Mouse (Mus musculus) CH12.LX (cell line): ENCODE data around the gene Foxn1. TPM values are rescaled to one million over a fixed set of nuclear protein-coding genes. Genes with fewer than 3 reads are reported as not detected.

Experiments
- DNase-seq: peaks from one replicate; pipeline ENCODE4 v3.0.0-alpha.2; 2013; ENCODE audit errors: extremely low read depth
- H3K27ac ChIP-seq: 2 replicates; pipeline ENCODE4 v1.5.1; 2012; ENCODE audit warnings: low read depth, mild to moderate bottlenecking, control low read depth, moderate library complexity; ENCODE audit not compliant: insufficient read depth
- H3K27me3 ChIP-seq: replicated peaks from 2 replicates; pipeline ENCODE3; 2012; ENCODE audit warnings: inconsistent platforms
- H3K36me3 ChIP-seq, 2 experiments: replicated peaks in 1 of 2; 2 replicates each; pipeline versions ENCODE3 to v1.6.1; 2012; ENCODE audit warnings: inconsistent platforms in 1 of 2, low read length in 1 of 2, mild to moderate bottlenecking in 1 of 2, mixed read lengths in 1 of 2, moderate library complexity in 1 of 2; ENCODE audit not compliant: control insufficient read depth in 1 of 2, insufficient read depth in 1 of 2
- H3K4me1 ChIP-seq, 2 experiments: 2 replicates each; pipeline ENCODE4 v1.6.1; 2012; ENCODE audit warnings: inconsistent platforms in 1 of 2, moderate library complexity in 1 of 2; ENCODE audit not compliant: insufficient read depth in 2 of 2, control insufficient read depth in 1 of 2
- H3K4me2 ChIP-seq: 2 replicates; pipeline ENCODE4 v1.6.1; 2012; ENCODE audit warnings: low read depth, mild to moderate bottlenecking, control low read depth; ENCODE audit not compliant: poor library complexity, insufficient read depth, severe bottlenecking
- H3K4me3 ChIP-seq, 3 experiments: fragments of 150-350 bp in 1 of 3; sonication (generic) in 1 of 3; replicated peaks in 1 of 3; 2 replicates each; pipeline versions ENCODE3 to v1.5.1; 2011 to 2012; ENCODE audit warnings: low read depth in 2 of 3, low read length in 2 of 3, mild to moderate bottlenecking in 2 of 3, moderate library complexity in 2 of 3, control low read depth in 1 of 3, improper control_type of control experiment in 1 of 3, inconsistent platforms in 1 of 3, mixed read lengths in 1 of 3; ENCODE audit not compliant: poor library complexity in 1 of 3
- H3K79me2 ChIP-seq: replicated peaks from 2 replicates; pipeline ENCODE4 v1.6.1; 2012; ENCODE audit warnings: mild to moderate bottlenecking, moderate library complexity; ENCODE audit not compliant: control insufficient read depth, poor library complexity, insufficient read depth, severe bottlenecking; ENCODE audit errors: extremely low read depth
- H3K9ac ChIP-seq: 2 replicates; pipeline ENCODE4 v1.6.1; 2012; ENCODE audit warnings: low read depth, mild to moderate bottlenecking, control low read depth, moderate library complexity; ENCODE audit not compliant: insufficient read depth
- H3K9me3 ChIP-seq: replicated peaks from 2 replicates; pipeline ENCODE3; 2012; ENCODE audit warnings: low read length, inconsistent platforms, mixed read lengths
- CHD2 ChIP-seq: IDR thresholded peaks from 2 replicates; pipeline ENCODE4 v1.6.1; 2011; ENCODE audit warnings: low read length, improper control_type of control experiment
- E2F4 ChIP-seq: IDR thresholded peaks from 2 replicates; pipeline ENCODE4 v1.6.1; 2011; ENCODE audit warnings: low read depth, low read length, improper control_type of control experiment; ENCODE audit not compliant: insufficient replicate concordance
- EP300 ChIP-seq: IDR thresholded peaks from 2 replicates; pipeline ENCODE4 v1.6.1; 2011; ENCODE audit warnings: low read length, improper control_type of control experiment
- GABPA ChIP-seq: IDR thresholded peaks from 2 replicates; pipeline ENCODE4 v1.6.1; 2012; ENCODE audit warnings: low read depth, low read length, improper control_type of control experiment, inconsistent platforms; ENCODE audit not compliant: insufficient replicate concordance
- HCFC1 ChIP-seq: IDR thresholded peaks from 2 replicates; pipeline ENCODE4 v1.6.1; 2012; ENCODE audit warnings: low read depth, mild to moderate bottlenecking, inconsistent platforms, low read length, improper control_type of control experiment
- IRF4 ChIP-seq: IDR thresholded peaks from 2 replicates; pipeline ENCODE4 v1.6.1; 2014; ENCODE audit warnings: low read depth, mild to moderate bottlenecking, inconsistent platforms, low read length, improper control_type of control experiment
- JUN ChIP-seq: IDR thresholded peaks from 2 replicates; pipeline ENCODE4 v1.6.1; 2011; ENCODE audit warnings: low read depth, mild to moderate bottlenecking, low read length, improper control_type of control experiment, moderate library complexity; ENCODE audit not compliant: insufficient read depth
- KAT2A ChIP-seq: IDR thresholded peaks from 2 replicates; pipeline ENCODE4 v1.6.1; 2012; ENCODE audit warnings: low read length, improper control_type of control experiment, inconsistent platforms; ENCODE audit not compliant: insufficient replicate concordance
- MAFK ChIP-seq: IDR thresholded peaks from 2 replicates; pipeline ENCODE4 v1.6.1; 2011; ENCODE audit warnings: low read length, improper control_type of control experiment; ENCODE audit not compliant: insufficient replicate concordance
- MYC ChIP-seq: IDR thresholded peaks from 2 replicates; pipeline ENCODE4 v1.6.1; 2011; ENCODE audit warnings: low read depth, mild to moderate bottlenecking, improper control_type of control experiment, low read length
- NELFE ChIP-seq: IDR thresholded peaks from 2 replicates; pipeline ENCODE4 v1.6.1; 2011; ENCODE audit warnings: low read depth, low read length, improper control_type of control experiment
- PAX5 ChIP-seq: IDR thresholded peaks from 2 replicates; pipeline ENCODE4 v1.6.1; 2012; ENCODE audit warnings: low read length, inconsistent platforms, mixed read lengths
- RCOR1 ChIP-seq: conservative IDR thresholded peaks from 2 replicates; pipeline ENCODE4 v1.6.1; 2012; ENCODE audit warnings: low read depth, mild to moderate bottlenecking, inconsistent platforms, low read length, improper control_type of control experiment
- SIN3A ChIP-seq: IDR thresholded peaks from 2 replicates; pipeline ENCODE4 v1.6.1; 2012; ENCODE audit warnings: low read length, improper control_type of control experiment, inconsistent platforms
- USF1 ChIP-seq: IDR thresholded peaks from 2 replicates; pipeline ENCODE4 v1.6.1; 2014; ENCODE audit warnings: low read depth, mild to moderate bottlenecking, inconsistent platforms, low read length, improper control_type of control experiment
- USF2 ChIP-seq: conservative IDR thresholded peaks from 2 replicates; pipeline ENCODE4 v1.6.1; 2011; ENCODE audit warnings: low read depth, low read length, improper control_type of control experiment
- ZC3H11A ChIP-seq: IDR thresholded peaks from 2 replicates; pipeline ENCODE4 v1.6.1; 2012; ENCODE audit warnings: low read depth, mild to moderate bottlenecking, inconsistent platforms, low read length, improper control_type of control experiment
- ZMIZ1 ChIP-seq: IDR thresholded peaks from 2 replicates; pipeline ENCODE4 v1.6.1; 2012; ENCODE audit warnings: low read depth, mild to moderate bottlenecking, inconsistent platforms, low read length, improper control_type of control experiment
- ZNF384 ChIP-seq: IDR thresholded peaks from 2 replicates; pipeline ENCODE4 v1.6.1; 2012; ENCODE audit warnings: low read depth, low read length, improper control_type of control experiment, inconsistent platforms
- dilution Hi-C: fragments of 300-500 bp; cut with MboI; formaldehyde crosslinking; loops from 2 replicates; pipeline ENCODE4 v1.14.3; 2020; ENCODE audit warnings: low sequenced_read_pairs; ENCODE audit not compliant: extremely low pct_unique_long_range_greater_than_20kb, extremely low pct_ligation_motif_present
- in situ Hi-C: fragments of 300-500 bp; cut with MboI; formaldehyde crosslinking; loops from 3 replicates; pipeline ENCODE4 v1.14.3; 2019; ENCODE audit warnings: low sequenced_read_pairs, low pct_ligation_motif_present, low pct_unique_long_range_greater_than_20kb, mixed read lengths
- polyA plus RNA-seq: library from polyadenylated mRNA; unstranded; fragments of >175 nt; gene quantifications from 2 replicates; pipeline ENCODE4 v1.2.1, GENCODE M21; 2012; ENCODE audit warnings: low read depth; ENCODE audit not compliant: insufficient read length
- total RNA-seq, 2 experiments: library from RNA; depleted of rRNA; stranded (reverse); fragments of 300-350 nt in 1 of 2; fragments of >200 nt in 1 of 2; gene quantifications; 2 replicates each; pipeline ENCODE4 v1.2.3; 2012 to 2014

Gene Foxn1
- total and polyA plus RNA-seq, 3 experiments: not detected

DNA sequence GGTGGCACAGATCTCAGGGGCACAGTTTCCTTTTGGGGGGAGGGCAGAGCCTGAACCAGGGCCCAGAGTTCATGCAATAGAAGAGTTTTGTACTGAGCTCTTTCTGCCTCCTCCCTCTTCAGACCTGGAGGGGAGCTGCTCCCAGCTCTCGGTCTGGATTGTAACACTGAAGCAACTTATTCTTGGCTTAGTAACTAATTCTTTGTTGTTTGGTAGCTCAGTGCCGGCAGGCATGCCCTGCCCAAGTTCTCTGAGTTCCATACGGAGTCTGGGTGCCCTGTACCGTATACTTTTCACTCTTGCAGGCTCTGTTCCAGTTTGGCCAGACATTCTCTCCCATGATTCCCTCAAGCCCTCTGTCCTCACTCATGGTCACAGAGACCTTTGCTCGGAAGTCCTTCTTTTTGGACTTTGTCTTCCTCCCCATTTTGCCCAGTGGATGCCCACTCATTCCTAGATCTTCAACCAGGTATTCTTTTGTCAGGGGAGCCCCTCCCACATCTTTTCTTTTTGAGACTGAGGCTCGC lies 26.0 kb upstream of the Foxn1 start:
- Histone ChIP-seq H3K4me1 (no peaks in the 10 kb centered on the region), H3K36me3 (no peaks in the 10 kb centered on the region), H3K79me2 (no peaks in the 10 kb centered on the region), H3K4me3 (no peak overlapping the region), H3K9ac (no peak overlapping the region), H3K27ac (no peak overlapping the region), H3K27me3 (peaks cover 91% of the 10 kb centered on the region), H3K4me2 (no peak overlapping the region), H3K9me3 (no peaks in the 10 kb centered on the region)
- no peak for TF ChIP-seq EP300
- TF ChIP-seq NELFE: no peak
- no peak for TF ChIP-seq MYC
- TF ChIP-seq E2F4: no peak
- no peak for TF ChIP-seq ZMIZ1
- TF ChIP-seq IRF4: no peak
- TF ChIP-seq ZC3H11A: no peak
- TF ChIP-seq CHD2: no peak
- in situ Hi-C loops (no loop called here), dilution Hi-C loops (no loop called here)
- no peak for DNase-seq

DNA sequence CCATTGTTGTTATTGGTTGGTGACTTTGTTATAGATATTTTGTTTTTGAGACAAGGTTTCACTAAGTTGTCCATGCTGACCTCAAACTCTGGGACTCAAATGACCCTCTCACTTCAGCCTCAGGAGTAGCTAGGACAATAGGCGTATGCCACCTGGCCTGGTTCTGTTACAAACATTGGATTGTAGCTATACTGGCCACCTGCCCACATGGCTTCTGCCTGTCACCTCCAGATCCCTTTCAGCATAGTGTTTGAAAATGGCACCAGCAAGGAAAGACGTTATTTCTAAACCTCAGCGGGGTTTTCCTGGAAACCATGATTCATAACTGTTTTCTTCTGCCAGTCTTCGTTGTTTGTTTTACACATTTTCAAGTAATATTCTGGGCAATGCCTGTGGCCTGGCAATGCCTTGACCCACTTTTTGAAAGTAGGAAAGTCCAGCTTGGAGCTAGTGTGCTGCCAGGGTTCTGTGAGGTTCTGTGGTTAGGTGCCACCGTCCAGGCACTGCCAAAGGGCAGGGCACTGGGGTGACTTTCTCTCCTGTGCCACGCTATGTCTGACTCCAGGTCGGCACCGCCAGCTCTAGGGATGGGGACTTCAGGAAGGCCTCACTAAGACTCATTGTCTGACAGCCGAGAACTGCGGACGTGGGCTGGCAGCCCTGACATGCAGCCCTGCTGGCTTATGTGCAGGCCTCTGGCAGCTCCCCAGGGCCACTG lies 25.4 kb upstream of the Foxn1 start:
- in situ Hi-C loops: no loop called here
- dilution Hi-C loops: no loop called here
- Histone ChIP-seq H3K9ac (no peak overlapping the region), H3K4me3 (no peak overlapping the region), H3K4me2 (no peak overlapping the region), H3K79me2 (no peaks in the 10 kb centered on the region), H3K27ac (no peak overlapping the region), H3K27me3 (peaks cover 90% of the 10 kb centered on the region), H3K36me3 (no peaks in the 10 kb centered on the region), H3K4me1 (no peaks in the 10 kb centered on the region), H3K9me3 (no peaks in the 10 kb centered on the region)
- no peak for DNase-seq
- TF ChIP-seq HCFC1 (no peak), KAT2A (no peak), RCOR1 (no peak), ZNF384 (no peak), PAX5 (no peak), NELFE (no peak), USF2 (no peak), MAFK (no peak), SIN3A (no peak), USF1 (no peak), GABPA (no peak), JUN (no peak)
- TF ChIP-seq, all 38 proteins: peak for 0
